In genomic region chr17:32658712-32659111, GRCm38 (mm10) we compare ENCODE assay signal across 12 mouse cellular contexts. TPM values are rescaled to one million over a fixed set of nuclear protein-coding genes. Genes with fewer than 3 reads are reported as not detected.
A peak's percentile ranks its signal among the peaks of the same experiment; 100 is the strongest.
DNase-seq lines count a peak whose midpoint lies in the region; ATAC-seq and TF ChIP-seq lines count a peak whose summit lies in the region.
"Had no signal": no experiment of that assay in that cellular context is flagged by ENCODE, and none has a peak within 500 bp of the region (broad histone marks: within the 10 kb centered on the region; RNA-seq: fewer than 3 reads in every experiment).

Gene Cyp4f40 (plus strand): TSS chr17:32658900.

- H3K9ac ChIP-seq in hindbrain, embryonic 11.5 days (ENCODE audit: low read depth, low read length), result no peak within 1 kb of the TSS
- H3K9ac ChIP-seq: limb, embryonic 15.5 days had no signal

- no peaks in the 10 kb centered on the region for H3K27me3 ChIP-seq in hindbrain, embryonic 11.5 days (ENCODE audit: control insufficient read depth, insufficient read depth, low read length)
- H3K27me3 ChIP-seq: limb, embryonic 15.5 days had no signal

- no peaks in the 10 kb centered on the region for H3K36me3 ChIP-seq in hindbrain, embryonic 11.5 days (ENCODE audit: control insufficient read depth, insufficient read depth, low read length)
- H3K36me3 ChIP-seq: limb, embryonic 15.5 days had no signal

- no peak within 1 kb of the TSS for H3K4me3 ChIP-seq in lung, adult 2 months (replicated peaks; ENCODE audit: extremely low read depth, low read depth, low read length)
- H3K4me3 ChIP-seq in hindbrain, embryonic 11.5 days (ENCODE audit: low read depth, low read length), result no peak within 1 kb of the TSS
- H3K4me3 ChIP-seq: heart, adult 2 months; limb, embryonic 15.5 days had no signal

- TF ChIP-seq POLR2A in lung, adult 2 months (IDR thresholded peaks at IDR 0.05; ENCODE audit: borderline replicate concordance, extremely low read depth, low read depth, low read length), result no peak

- H3K4me2 ChIP-seq in hindbrain, embryonic 11.5 days (replicated peaks; ENCODE audit: low read depth, low read length), result no peak within 1 kb of the TSS
- H3K4me2 ChIP-seq: limb, embryonic 15.5 days had no signal

- no peak for TF ChIP-seq CTCF in lung, adult 2 months (IDR thresholded peaks at IDR 0.05; ENCODE audit: insufficient read depth, low read length)

- H3K9me3 ChIP-seq in hindbrain, embryonic 11.5 days (ENCODE audit: control insufficient read depth, low read length), result no peaks in the 10 kb centered on the region
- H3K9me3 ChIP-seq: limb, embryonic 15.5 days had no signal

- no peak within 1 kb of the TSS for H3K27ac ChIP-seq in hindbrain, embryonic 11.5 days (ENCODE audit: low read depth, low read length)
- H3K27ac ChIP-seq: heart, adult 2 months; limb, embryonic 15.5 days had no signal

- peak; percentile 9 for DNase-seq in heart, adult 8-10 months (ENCODE audit: low spot score)
- DNase-seq in heart, postnatal 25 days (ENCODE audit: low spot score), result no peak
- peak; percentile 17 for DNase-seq in 416B (ENCODE audit: low read depth)
- DNase-seq in brain, adult 2 months (ENCODE audit: low read depth, low spot score), result peak; percentile 20
- DNase-seq in lung, adult 2 months, result peak; percentile 12
- no peak for DNase-seq in hindbrain, embryonic 11.5 days (ENCODE audit: low spot score)
- DNase-seq: cerebellum, adult 18-20 months had no signal

- WGBS in lung, adult 2 months, result 19% methylated on average over 2 of the region's 2 CpGs
- WGBS in hindbrain, embryonic 11.5 days, result 64% methylated on average over 2 of the region's 2 CpGs

- intact Hi-C loops in heart, postnatal 25 days (cut with DNase I), result loop anchor here (10.0 kb wide), 1 partner anchor 216 kb away; no protein-coding TSS in a partner anchor

- H3K4me1 ChIP-seq in lung, adult 2 months (ENCODE audit: control insufficient read depth, insufficient read depth, low read length), result no peaks in the 10 kb centered on the region
- no peaks in the 10 kb centered on the region for H3K4me1 ChIP-seq in hindbrain, embryonic 11.5 days (replicated peaks; ENCODE audit: control insufficient read depth, insufficient read depth, low read length)

- no peak for ATAC-seq in megakaryocyte progenitor cell, adult 5-6 weeks (replicated peaks; ENCODE audit: poor library complexity)
- no peak for ATAC-seq in erythroblast, adult 5-6 weeks (replicated peaks; ENCODE audit: low FRiP score, poor library complexity, severe bottlenecking)
- ATAC-seq in hindbrain, embryonic 11.5 days (ENCODE audit: low FRiP score), result no peak

RNA-seq across cellular contexts. Expression of gene Cyp4f40, which starts in this region (rescaled TPM):
- total RNA-seq in heart, adult 8-10 months (2022), result not detected
- not detected for total RNA-seq in heart, postnatal 25 days (2021)
- 0.07 and 0.26 TPM in 2 replicates for polyA plus RNA-seq in lung, adult 2 months (2012; rRNA removed)
- total RNA-seq in megakaryocyte progenitor cell, adult 5-6 weeks (2015), result not detected in 2 replicates
- not detected in 2 replicates for total RNA-seq in megakaryocyte progenitor cell, adult 5-6 weeks (2017)
- total RNA-seq in erythroblast, adult 5-6 weeks (2015; ENCODE audit: low replicate concordance), result not detected in 2 replicates
- not detected in 2 replicates for total RNA-seq in erythroblast, adult 5-6 weeks (2017; ENCODE audit: low replicate concordance)
- polyA plus RNA-seq in hindbrain, embryonic 11.5 days (2014; fragmentation: Nextera tagmentation; extraction: Ambion mirVana), result not detected in 2 replicates
- total RNA-seq: heart, adult 2 months had no signal
- polyA plus RNA-seq: heart, adult 2 months; limb, embryonic 15.5 days; neural tube, embryonic 14.5 days had no signal

Comparison
In these comparisons a context has a peak if more than half of its experiments do, and no peak if none do; other contexts are left out.
1. Peak in DNase-seq in heart, adult 8-10 months; RNA of the gene not detected or under 1 TPM.
2. Peak in DNase-seq in lung, adult 2 months; RNA of the gene not detected or under 1 TPM.
3. DNase-seq: peak in 416B (single experiment) and brain, adult 2 months (single experiment); none in heart, postnatal 25 days (single experiment) and hindbrain, embryonic 11.5 days (single experiment).